Mouse (Mus musculus): ENCODE data around the gene Tmem123.

The Tmem123 gene

GRCm38 (mm10) chr9:7776940-7777339, 13.1 kb downstream of the Tmem123 start:
- DNase-seq, result no peak

DNA sequence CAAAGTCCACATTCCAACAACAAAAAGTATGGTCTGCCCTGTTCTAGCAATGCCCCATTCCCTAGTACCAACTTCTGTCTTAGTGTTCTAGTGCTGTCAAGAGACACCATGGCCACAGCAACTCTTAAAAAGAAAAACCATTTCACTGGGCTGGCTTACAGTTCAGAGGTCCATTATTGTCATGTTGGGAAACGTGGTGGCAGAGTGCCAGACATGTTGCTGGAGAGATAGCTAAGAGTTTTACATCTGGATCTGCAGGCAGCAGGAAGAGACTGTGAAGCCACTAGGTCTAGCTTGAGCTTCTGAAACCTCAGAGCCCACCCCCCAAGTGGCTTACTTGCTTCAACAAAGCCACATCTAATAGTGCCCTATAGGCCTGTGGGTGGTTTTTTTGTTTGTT, 13.8 kb downstream of the Tmem123 start:
- no peak for DNase-seq

DNA sequence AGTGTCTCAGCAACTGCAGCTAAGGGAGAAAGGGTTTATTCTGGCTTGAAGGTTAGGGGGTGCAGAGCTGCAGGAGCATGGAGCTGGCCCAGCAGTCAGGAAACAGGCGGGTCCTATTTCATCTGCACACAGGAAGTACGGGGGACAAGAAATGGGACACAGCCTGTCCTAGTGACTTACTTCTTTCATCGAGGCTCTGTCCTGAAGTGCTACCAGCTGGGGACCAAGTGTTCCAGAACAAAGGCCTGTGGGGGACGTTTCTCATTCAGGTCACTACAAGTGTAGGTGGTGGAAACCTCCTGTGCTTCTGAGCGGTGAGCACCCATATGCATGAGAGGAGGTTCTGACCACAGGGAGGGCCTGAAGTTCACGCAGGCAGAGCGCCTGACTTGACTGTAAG, 14.9 kb downstream of the Tmem123 start:
- peak; percentile 55 for DNase-seq

DNA sequence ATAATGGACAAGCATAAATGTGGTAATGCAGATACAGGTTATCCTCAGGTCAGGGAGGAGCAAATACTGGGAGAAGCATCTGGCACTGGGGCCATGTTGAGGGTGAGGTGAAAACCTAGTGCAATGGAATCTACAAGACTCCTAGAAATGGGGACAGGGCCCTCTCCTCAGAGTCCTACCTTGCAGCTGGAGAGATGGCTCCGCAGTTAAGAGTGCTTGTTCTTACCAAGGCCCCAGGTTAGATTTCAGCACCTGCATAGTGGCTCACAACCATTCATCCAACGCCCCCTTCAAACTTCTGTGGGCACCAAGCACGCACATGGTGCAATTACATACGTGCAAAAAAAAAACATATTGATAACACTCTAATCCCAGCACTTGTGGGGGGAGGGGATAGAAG, 15.9 kb downstream of the Tmem123 start:
- DNase-seq, result no peak

DNA sequence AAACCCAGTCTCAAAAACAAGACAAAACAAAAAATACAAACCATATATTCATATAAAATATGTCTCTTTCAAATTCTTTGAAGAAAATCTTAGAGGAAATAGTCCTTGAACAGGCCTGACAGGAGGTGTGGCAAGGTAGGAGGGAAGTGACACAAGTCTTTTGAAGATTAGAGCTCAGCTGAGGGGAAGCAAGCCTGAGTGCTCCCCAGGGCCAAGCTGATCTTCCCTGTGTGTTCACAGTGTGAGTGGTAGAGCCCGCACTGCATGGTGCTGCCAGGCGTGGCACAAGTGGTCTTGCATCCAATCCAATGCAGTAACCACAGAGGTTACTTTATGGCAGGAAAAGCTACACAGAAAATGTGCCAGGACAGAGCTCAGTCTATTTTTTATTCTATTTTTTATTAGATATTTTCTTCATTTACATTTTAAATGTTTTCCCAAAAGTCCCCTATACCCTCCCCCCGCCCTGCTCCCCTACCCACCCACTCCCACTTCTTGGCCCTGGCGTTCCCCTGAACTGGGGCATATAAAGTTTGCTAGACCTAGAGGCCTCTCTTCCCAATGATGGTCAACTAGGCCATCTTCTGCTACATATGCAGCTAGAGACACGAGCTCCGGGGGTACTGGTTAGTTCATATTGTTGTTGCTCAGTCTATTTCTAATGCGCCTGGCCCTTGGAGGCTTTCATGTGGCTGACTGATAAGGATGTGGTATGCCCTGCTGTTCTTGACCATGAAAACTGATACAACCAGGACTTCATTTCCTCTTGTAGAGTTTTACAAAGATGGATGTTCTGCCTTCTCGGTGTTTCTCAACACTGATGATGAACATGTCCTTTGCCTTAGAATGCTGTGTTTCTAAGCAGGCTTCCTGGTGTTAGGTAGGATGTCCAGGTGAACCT, 16.7 kb downstream of the Tmem123 start:
- DNase-seq, result peak; percentile 64

GRCm38 (mm10) chr9:7783823-7784614, 20.2 kb downstream of the Tmem123 start:
- DNase-seq, result peak; percentile 68

DNA sequence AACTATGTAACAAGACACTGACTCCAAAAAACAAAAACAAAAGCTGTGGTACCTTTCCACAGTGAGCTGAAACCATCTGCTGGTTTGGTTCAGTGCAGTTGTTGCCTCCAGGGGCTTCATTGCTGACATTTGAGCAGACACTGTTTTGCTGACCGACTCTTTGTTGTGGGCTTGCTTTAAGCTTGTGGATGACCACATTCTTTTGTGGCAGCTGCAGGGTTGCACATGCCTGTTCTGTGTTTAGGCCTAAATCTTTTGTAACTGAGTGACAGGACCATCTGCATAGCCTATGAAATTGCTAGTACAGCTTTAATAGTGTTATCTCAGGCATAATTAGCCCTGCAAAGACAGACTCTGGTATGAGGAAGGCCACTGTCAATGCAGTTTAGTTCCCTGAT, 20.8 kb downstream of the Tmem123 start:
- DNase-seq, result no peak

- DNase-seq, result no peak
Observed at GRCm38 (mm10) chr9:7785396-7785795, 21.6 kb downstream of the Tmem123 start.

- DNase-seq, result no peak
Observed at GRCm38 (mm10) chr9:7786086-7786485, 22.2 kb downstream of the Tmem123 start.

GRCm38 (mm10) chr9:7788411-7788810, 24.6 kb downstream of the Tmem123 start:
- no peak for DNase-seq

GRCm38 (mm10) chr9:7789764-7790575, 26.1 kb downstream of the Tmem123 start:
- no peak for DNase-seq

- DNase-seq, result no peak
Observed at GRCm38 (mm10) chr9:7790580-7791084, 26.8 kb downstream of the Tmem123 start.

DNA sequence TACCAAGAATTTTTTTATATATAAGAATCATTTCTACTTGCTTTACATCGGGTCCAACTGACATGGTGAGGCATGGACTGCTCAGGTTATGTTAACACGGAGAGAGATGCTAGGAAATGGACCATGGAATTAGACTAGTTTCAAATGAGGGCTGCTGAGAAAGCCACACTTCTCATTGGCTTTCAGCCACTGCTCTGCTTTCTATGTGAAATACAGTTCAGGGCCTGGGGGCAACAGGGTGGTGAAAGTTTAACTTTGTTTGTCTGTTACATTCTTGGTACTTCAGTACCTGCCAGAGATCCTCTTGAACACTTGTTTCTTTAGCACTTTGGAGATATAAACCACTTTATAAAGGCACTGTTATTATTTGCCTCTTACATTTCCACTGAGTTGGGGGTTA, 29.7 kb downstream of the Tmem123 start:
- DNase-seq, result no peak

DNA sequence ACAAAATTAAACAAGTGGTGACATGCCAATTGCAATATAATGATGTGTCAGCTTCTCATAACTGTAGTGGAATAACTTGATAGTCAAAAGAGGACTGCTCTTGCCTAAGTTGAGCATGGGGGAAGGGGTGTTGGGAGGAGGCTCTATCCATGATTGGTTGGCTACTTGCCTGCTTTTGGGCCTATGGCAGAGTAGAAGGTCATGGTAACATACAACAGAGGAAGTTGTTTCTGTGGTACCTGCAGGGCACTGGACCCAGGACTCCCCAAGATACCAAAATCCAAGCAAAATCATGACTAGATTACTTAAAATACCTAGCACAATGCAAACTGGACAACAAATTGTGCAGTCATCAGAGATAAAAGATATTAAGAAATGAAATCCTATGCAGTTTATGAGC, 31.7 kb downstream of the Tmem123 start:
- no peak for DNase-seq

DNA sequence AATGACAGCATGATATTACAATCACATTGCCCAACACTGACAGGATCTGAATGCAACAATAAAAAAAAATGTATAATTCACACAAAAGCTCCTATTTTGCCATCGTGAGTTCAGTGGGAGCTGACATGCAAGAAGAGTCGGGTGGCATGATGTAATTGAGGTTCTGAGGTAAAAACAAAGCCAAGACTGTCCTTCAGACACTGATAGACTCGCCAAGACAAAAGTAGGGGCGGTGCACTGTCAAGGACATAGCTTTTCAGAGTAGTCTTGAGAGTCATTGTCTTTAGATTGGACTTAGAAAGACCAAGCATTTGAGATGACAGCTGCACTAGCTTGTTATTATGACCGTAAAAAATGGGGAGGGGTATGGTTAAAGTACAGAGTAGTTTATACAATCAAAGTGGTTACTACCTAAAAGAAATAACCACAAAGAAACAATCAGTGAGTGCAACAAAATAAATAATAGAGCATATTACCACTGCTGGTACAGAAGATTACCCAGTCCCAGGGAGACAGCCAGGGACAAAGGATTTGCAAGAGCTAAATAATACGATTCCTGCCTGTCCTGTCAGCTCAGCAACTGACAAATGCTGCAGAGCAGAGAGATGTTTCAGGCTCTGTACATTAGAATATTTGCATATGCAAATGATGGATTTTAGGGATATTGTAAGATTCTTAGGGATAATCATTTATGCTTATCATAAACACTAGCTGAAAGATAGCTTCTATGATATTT, 32.5 kb downstream of the Tmem123 start:
- no peak for DNase-seq

- no peak for DNase-seq
Observed at GRCm38 (mm10) chr9:7797542-7797941, 33.7 kb downstream of the Tmem123 start.

- no peak for DNase-seq
Observed at GRCm38 (mm10) chr9:7798555-7798954, 34.7 kb downstream of the Tmem123 start.

GRCm38 (mm10) chr9:7805101-7805506, 41.3 kb downstream of the Tmem123 start:
- no peak for DNase-seq

- no peak for DNase-seq
Observed at GRCm38 (mm10) chr9:7822758-7823157, 58.9 kb downstream of the Tmem123 start.

DNA sequence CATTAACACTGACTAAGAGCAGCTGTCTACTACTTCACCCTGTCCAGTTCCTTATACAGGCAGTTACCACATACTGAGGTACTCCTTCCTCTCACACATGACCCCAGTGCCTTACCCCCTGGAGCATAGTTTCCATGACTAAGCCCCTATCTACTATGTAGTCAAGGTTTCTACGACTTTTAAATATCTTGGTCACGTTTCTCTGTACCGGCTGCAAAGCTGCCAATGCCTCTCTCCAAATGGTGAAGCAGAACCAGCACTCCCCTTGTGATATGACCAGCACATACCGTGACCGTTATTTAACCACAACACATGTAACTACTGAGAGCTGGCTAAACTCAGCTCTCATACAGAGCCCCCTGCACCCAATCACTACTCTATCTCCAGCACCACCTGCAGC, 61.1 kb downstream of the Tmem123 start:
- no peak for DNase-seq

GRCm38 (mm10) chr9:7828706-7829105, 64.9 kb downstream of the Tmem123 start:
- DNase-seq, result no peak

All from thymus, postnatal 25 days (tissue).